Mouse (Mus musculus): Measurements from ENCODE around the gene Hist1h2bk. TPM values are rescaled to one million over a fixed set of nuclear protein-coding genes. Genes with fewer than 3 reads are reported as not detected.
"Not testable (repeated sequence)": the region's sequence is repeated elsewhere in the genome, so short reads cannot be mapped to it uniquely, and the experiment has no call there.

Hist1h2bk gene
- polyA plus RNA-seq, 1 experiment from 2014 or later: 6.2 TPM

DNA sequence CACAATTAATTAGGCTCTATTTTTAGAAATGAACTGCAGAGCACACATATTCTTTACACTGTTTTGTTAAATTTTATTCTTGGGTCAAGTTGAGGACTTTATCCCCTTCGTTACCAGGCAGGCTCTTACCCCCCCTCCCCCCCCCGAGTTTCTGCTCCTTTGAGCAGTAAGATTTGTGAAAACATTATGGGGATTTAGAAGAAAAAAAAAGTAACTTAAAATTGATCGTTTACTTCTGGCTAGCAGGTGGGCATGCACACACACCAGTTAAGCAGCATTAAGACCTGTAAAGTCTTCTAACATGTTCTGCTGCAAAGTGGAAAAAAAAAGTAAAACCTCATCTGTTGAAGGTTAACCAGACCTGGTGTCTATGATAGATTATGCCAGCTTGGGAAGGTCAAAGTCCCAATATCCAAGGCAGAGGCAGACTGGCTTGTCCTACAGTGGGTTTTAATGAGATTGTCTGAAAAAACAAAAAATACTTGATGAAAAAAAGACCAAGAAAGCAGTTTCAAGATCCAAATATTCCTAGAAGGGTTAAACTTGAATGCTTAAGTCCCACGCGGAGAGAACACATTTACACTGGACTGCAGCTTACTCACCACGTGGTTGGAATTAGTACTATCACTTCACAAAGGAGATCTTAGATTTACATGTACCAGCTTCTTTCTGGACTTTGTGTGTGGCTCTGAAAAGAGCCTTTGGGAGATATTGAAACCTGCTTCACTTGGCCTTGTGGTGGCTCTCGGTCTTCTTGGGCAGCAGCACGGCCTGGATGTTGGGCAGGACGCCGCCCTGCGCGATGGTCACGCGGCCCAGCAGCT lies 1.0 kb upstream of the Hist1h2bk start:
- peak overlapping the region; percentile 58 for H3K9ac ChIP-seq (ENCODE audit: low read length)
- peak overlapping the region; percentile 75 for H3K27ac ChIP-seq (ENCODE audit: low read depth, low read length)
- ATAC-seq (ENCODE audit: insufficient read depth, low FRiP score, low TSS enrichment) (peak; percentile 2; the same call in 1 of the 2 replicates), DNase-seq (ENCODE audit: low spot score) (peak; percentile 37)
- no peaks in the 10 kb centered on the region for H3K36me3 ChIP-seq (ENCODE audit: control insufficient read depth, insufficient read depth, low read length)
- H3K4me3 ChIP-seq (ENCODE audit: low read depth, low read length): peak overlapping the region; percentile 21
- H3K9me3 ChIP-seq (ENCODE audit: control insufficient read depth, low read length): no peaks in the 10 kb centered on the region
- peak overlapping the region; percentile 65 for H3K4me2 ChIP-seq (ENCODE audit: low read depth)
- 1% methylated on average over 8 of the region's 14 CpGs for WGBS
- H3K27me3 ChIP-seq (ENCODE audit: control insufficient read depth, insufficient read depth, low read length): no peaks in the 10 kb centered on the region
- peaks cover 3% of the 10 kb centered on the region for H3K4me1 ChIP-seq (ENCODE audit: control insufficient read depth, insufficient read depth, low read length)

DNA sequence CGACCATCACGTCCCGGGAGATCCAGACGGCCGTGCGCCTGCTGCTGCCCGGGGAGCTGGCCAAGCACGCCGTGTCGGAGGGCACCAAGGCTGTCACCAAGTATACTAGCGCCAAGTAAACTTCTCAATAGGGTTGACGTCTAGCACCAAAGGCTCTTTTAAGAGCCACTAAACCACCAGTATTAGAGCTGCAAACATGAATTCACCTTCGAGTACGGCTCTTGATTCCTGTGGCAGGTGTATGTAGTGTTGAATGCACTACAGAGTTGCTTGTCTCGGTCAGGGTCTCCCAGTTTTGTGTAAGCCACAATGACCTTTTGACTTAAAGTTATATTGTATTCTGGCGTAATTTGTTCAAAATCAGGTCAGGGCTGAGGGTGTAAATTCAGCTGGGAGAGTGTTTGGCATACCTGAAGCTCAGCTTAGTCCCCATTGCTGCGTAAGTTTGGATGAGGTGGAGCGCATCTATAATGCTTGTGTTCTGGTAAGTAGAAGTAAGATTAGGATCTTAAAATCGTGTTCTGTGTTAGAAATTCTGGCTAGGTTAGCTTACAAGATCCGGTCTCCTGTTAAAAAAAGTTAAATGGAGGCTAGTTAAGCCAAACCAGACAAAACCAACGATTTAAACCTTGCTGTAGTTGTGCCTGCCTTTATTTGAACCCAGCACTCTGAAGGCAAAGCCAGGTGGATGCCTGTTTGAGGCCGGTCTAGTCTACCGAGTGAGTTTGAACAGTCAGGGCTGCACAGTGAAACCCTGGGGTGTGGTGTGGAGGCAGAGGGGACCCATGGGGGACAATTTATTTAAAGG lies 683 bp downstream of the Hist1h2bk start:
- DNase-seq (ENCODE audit: low spot score): peak; percentile 46
- Histone ChIP-seq H3K27ac (ENCODE audit: low read depth, low read length) (peak overlapping the region; percentile 75), H3K9me3 (ENCODE audit: control insufficient read depth, low read length) (no peaks in the 10 kb centered on the region), H3K9ac (ENCODE audit: low read length) (peak overlapping the region; percentile 69), H3K4me2 (ENCODE audit: low read depth) (peak overlapping the region; percentile 66), H3K27me3 (ENCODE audit: control insufficient read depth, insufficient read depth, low read length) (no peaks in the 10 kb centered on the region), H3K4me1 (ENCODE audit: control insufficient read depth, insufficient read depth, low read length) (peaks cover 3% of the 10 kb centered on the region), H3K36me3 (ENCODE audit: control insufficient read depth, insufficient read depth, low read length) (no peaks in the 10 kb centered on the region), H3K4me3 (ENCODE audit: low read depth, low read length) (peak overlapping the region; percentile 21)
- WGBS: 3% methylated on average over 20 of the region's 23 CpGs
- peak; percentile 16 for ATAC-seq (ENCODE audit: insufficient read depth, low FRiP score, low TSS enrichment)

DNA sequence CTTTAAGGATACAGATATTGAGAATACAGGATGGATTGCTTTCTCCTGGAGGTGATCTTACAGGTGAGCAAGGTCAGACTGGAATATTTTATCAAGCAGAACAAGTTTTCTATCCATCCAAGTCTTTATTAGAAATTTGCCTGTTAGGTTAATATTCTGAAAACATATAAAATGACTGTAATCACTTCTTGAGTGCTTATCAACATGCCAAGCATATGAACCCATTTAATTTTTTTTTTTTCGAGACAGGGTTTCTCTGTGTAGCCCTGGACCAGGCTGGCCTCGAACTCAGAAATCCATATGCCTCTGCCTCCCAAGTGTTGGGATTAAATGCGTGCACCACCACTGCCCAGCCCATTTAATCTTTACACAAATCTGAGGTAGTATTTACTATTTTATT lies 1.3 kb downstream of the Hist1h2bk start:
- Histone ChIP-seq H3K9me3 (ENCODE audit: control insufficient read depth, low read length) (no peaks in the 10 kb centered on the region), H3K27ac (ENCODE audit: low read depth, low read length) (peak overlapping the region; percentile 75), H3K27me3 (ENCODE audit: control insufficient read depth, insufficient read depth, low read length) (no peaks in the 10 kb centered on the region), H3K36me3 (ENCODE audit: control insufficient read depth, insufficient read depth, low read length) (no peaks in the 10 kb centered on the region), H3K4me1 (ENCODE audit: control insufficient read depth, insufficient read depth, low read length) (peaks cover 5% of the 10 kb centered on the region), H3K4me3 (ENCODE audit: low read depth, low read length) (peak overlapping the region; percentile 21), H3K4me2 (ENCODE audit: low read depth) (peak overlapping the region; percentile 66), H3K9ac (ENCODE audit: low read length) (peak overlapping the region; percentile 69; the same call in 1 of the 2 replicates)
- WGBS: 67% methylated on average over 3 of the region's 3 CpGs
- ATAC-seq (ENCODE audit: insufficient read depth, low FRiP score, low TSS enrichment): no peak
- DNase-seq (ENCODE audit: low spot score): no peak

DNA sequence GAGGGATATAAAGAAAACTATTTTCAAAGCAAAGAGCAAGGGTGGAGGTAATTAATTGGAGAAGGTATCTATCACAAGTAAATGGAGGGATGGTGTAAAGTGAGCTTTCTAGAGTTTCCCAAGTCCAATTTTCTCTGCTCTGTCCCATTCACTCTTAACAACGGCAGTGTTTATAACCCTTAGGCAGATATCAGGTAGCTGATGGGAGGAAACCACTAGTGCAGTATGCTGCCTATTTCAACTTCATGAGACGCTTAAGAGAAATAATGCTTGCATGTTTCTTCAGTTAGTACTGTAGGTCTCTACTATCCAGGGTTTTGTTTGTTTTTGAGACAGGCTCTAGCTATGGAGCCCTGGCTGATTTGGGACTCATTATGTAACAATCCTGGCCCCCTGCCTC lies 1.7 kb downstream of the Hist1h2bk start:
- H3K27ac ChIP-seq (ENCODE audit: low read depth, low read length): no peak overlapping the region
- no peaks in the 10 kb centered on the region for H3K36me3 ChIP-seq (ENCODE audit: control insufficient read depth, insufficient read depth, low read length)
- WGBS: 67% methylated on average over 2 of the region's 2 CpGs
- H3K4me2 ChIP-seq (ENCODE audit: low read depth): no peak overlapping the region
- H3K9ac ChIP-seq (ENCODE audit: low read length): no peak overlapping the region
- H3K9me3 ChIP-seq (ENCODE audit: control insufficient read depth, low read length): no peaks in the 10 kb centered on the region
- ATAC-seq (ENCODE audit: insufficient read depth, low FRiP score, low TSS enrichment): no peak
- H3K4me1 ChIP-seq (ENCODE audit: control insufficient read depth, insufficient read depth, low read length): peaks cover 8% of the 10 kb centered on the region
- no peak overlapping the region for H3K4me3 ChIP-seq (ENCODE audit: low read depth, low read length)
- no peaks in the 10 kb centered on the region for H3K27me3 ChIP-seq (ENCODE audit: control insufficient read depth, insufficient read depth, low read length)
- no peak for DNase-seq (ENCODE audit: low spot score)

DNA sequence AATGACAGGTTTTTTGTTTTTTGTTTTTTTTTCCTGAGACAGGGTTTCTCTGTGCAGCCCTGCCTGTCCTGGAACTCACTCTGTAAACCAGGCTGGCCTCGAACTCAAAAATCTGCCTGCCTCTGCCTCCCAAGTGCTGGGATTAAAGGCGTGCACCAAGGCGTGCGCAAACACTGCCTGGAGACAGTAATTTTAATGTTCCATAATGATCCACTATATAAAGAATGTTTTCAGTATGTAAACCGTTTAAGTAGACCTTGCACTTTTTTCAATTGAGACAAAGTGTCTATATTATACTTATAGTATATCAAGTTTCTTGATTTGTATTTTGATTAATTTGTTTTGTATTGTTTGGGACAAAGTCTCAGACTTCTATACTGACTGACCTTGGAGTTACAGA lies 3.7 kb downstream of the Hist1h2bk start:
- H3K9ac ChIP-seq (ENCODE audit: low read length): no peak overlapping the region
- 69% methylated on average over 5 of the region's 5 CpGs for WGBS
- H3K27me3 ChIP-seq (ENCODE audit: control insufficient read depth, insufficient read depth, low read length): no peaks in the 10 kb centered on the region
- H3K27ac ChIP-seq (ENCODE audit: low read depth, low read length): no peak overlapping the region
- peak overlapping the region; percentile 49; the same call in 1 of the 2 replicates for H3K4me2 ChIP-seq (ENCODE audit: low read depth)
- peaks cover 8% of the 10 kb centered on the region for H3K4me1 ChIP-seq (ENCODE audit: control insufficient read depth, insufficient read depth, low read length)
- DNase-seq (ENCODE audit: low spot score) (no peak), ATAC-seq (ENCODE audit: insufficient read depth, low FRiP score, low TSS enrichment) (no peak)
- no peak overlapping the region for H3K4me3 ChIP-seq (ENCODE audit: low read depth, low read length)
- H3K36me3 ChIP-seq (ENCODE audit: control insufficient read depth, insufficient read depth, low read length): no peaks in the 10 kb centered on the region
- H3K9me3 ChIP-seq (ENCODE audit: control insufficient read depth, low read length): no peaks in the 10 kb centered on the region

DNA sequence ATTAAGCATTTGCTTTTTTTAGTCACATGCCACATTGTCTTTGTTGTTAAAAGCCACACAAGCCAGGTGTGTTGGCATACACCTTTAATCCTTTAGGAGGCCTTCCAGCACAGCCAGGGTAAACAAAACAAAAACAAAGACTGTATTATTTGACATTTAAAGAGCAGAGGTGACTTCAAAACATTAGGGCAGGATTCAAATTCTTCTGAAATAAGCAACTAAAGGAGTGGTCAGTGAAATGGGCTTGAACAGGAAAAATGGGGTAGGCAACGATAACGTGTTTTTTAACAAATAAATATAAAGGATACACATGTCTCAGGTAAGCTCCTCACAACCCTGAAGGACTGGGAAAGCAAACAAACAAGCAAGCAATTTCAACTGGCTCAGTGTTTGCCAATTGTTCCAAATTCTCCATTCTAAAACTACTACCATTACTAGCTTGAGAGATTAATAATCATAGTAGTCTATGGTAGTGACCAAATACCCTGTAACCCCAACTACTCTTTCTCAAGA lies 4.3 kb downstream of the Hist1h2bk start:
- Histone ChIP-seq H3K27ac (ENCODE audit: low read depth, low read length) (peak overlapping the region; percentile 94), H3K4me1 (ENCODE audit: control insufficient read depth, insufficient read depth, low read length) (peaks cover 6% of the 10 kb centered on the region; the same call in 1 of the 2 replicates), H3K27me3 (ENCODE audit: control insufficient read depth, insufficient read depth, low read length) (no peaks in the 10 kb centered on the region), H3K4me3 (ENCODE audit: low read depth, low read length) (peak overlapping the region; percentile 37), H3K9me3 (ENCODE audit: control insufficient read depth, low read length) (no peaks in the 10 kb centered on the region), H3K36me3 (ENCODE audit: control insufficient read depth, insufficient read depth, low read length) (no peaks in the 10 kb centered on the region), H3K4me2 (ENCODE audit: low read depth) (peak overlapping the region; percentile 49), H3K9ac (ENCODE audit: low read length) (no peak overlapping the region)
- DNase-seq (ENCODE audit: low spot score): no peak
- 7% methylated on average over 2 of the region's 2 CpGs for WGBS
- ATAC-seq (ENCODE audit: insufficient read depth, low FRiP score, low TSS enrichment): no peak

DNA sequence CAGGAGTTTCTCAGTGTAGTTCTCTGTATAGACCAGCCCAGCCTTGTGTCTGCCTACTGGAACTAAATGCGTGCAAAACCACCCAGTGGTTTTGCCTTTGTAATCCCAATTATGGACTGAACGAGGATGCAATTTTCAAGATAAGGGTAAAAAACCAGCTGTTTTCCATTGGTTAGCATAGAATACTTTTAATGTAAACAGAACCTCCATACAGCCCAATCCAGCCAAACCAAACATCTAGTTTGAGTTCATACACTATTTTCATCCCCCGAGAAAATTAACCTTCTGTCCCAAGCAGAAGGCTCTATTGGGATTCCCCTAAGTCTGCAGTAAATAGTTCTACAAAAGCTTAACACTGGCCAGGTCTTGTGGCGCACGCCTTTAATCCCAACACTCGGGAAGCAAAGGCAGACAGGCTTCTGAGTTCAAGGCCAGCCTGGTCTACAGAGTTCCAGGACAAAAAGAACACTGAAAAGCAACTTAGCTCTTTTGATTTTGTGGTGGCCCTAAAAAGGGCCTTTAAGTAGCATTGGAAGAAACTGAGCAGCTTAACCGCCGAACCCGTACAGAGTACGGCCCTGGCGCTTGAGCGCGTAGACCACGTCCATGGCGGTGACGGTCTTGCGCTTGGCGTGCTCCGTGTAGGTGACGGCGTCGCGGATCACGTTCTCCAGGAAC lies 4.9 kb downstream of the Hist1h2bk start:
- Histone ChIP-seq H3K9ac (ENCODE audit: low read length) (peak overlapping the region; percentile 30), H3K27ac (ENCODE audit: low read depth, low read length) (peak overlapping the region; percentile 94), H3K4me3 (ENCODE audit: low read depth, low read length) (peak overlapping the region; percentile 37), H3K27me3 (ENCODE audit: control insufficient read depth, insufficient read depth, low read length) (no peaks in the 10 kb centered on the region), H3K36me3 (ENCODE audit: control insufficient read depth, insufficient read depth, low read length) (no peaks in the 10 kb centered on the region), H3K9me3 (ENCODE audit: control insufficient read depth, low read length) (no peaks in the 10 kb centered on the region), H3K4me2 (ENCODE audit: low read depth) (peak overlapping the region; percentile 49), H3K4me1 (ENCODE audit: control insufficient read depth, insufficient read depth, low read length) (peaks cover 6% of the 10 kb centered on the region; the same call in 1 of the 2 replicates)
- peak; percentile 61 for DNase-seq (ENCODE audit: low spot score)
- peak; percentile 13 for ATAC-seq (ENCODE audit: insufficient read depth, low FRiP score, low TSS enrichment)
- WGBS: under 1% methylated on average over 18 of the region's 24 CpGs

DNA sequence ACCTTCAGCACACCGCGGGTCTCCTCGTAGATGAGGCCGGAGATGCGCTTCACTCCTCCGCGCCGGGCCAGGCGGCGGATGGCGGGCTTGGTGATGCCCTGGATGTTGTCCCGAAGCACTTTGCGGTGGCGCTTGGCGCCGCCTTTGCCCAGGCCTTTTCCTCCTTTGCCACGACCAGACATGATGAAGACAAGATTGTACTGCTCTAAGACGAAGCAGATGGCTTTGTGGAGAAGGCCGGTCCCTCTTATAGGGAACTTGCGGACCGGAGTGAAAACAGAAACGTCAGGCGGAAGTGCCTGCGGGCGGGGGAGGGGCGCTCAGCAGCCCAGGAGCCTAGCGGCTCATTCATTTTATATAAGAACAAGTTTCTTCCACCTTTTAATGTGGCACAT lies 5.5 kb downstream of the Hist1h2bk start, which contains the start of gene Hist1h4i:
TSS of gene Hist1h4i (minus strand) at position 221 of the 395 bp plus-strand sequence.
- not testable (repeated sequence) for H3K36me3 ChIP-seq (ENCODE audit: control insufficient read depth, insufficient read depth, low read length); H3K9me3 ChIP-seq (ENCODE audit: control insufficient read depth, low read length); H3K27me3 ChIP-seq (ENCODE audit: control insufficient read depth, insufficient read depth, low read length); H3K4me1 ChIP-seq (ENCODE audit: control insufficient read depth, insufficient read depth, low read length)
- peak; percentile 56 for ATAC-seq (ENCODE audit: insufficient read depth, low FRiP score, low TSS enrichment)
- H3K4me2 ChIP-seq (ENCODE audit: low read depth): peak within 1 kb of the TSS; percentile 65
- peak within 1 kb of the TSS; percentile 94 for H3K27ac ChIP-seq (ENCODE audit: low read depth, low read length)
- H3K4me3 ChIP-seq (ENCODE audit: low read depth, low read length): peak within 1 kb of the TSS; percentile 37
- DNase-seq (ENCODE audit: low spot score): peak; percentile 94
- under 1% methylated on average over 24 of the region's 27 CpGs for WGBS
- peak within 1 kb of the TSS; percentile 78 for H3K9ac ChIP-seq (ENCODE audit: low read length)
